Mouse (Mus musculus) skeletal muscle tissue, adult 2 months (tissue): ENCODE data around the gene Tmem52b.
A peak's percentile ranks its signal among the peaks of the same experiment; 100 is the strongest.

Experiments
- DNase-seq: peaks from one replicate; pipeline ENCODE4 v3.0.0-alpha.2; 2012; ENCODE audit warnings: low read depth, low spot score

Tmem52b gene

GRCm38 (mm10) chr6:129530261-129530660, 17.9 kb downstream of the Tmem52b start:
- no peak for DNase-seq

- peak; percentile 65 for DNase-seq
Observed at GRCm38 (mm10) chr6:129532556-129532941, 20.2 kb downstream of the Tmem52b start.

GRCm38 (mm10) chr6:129532942-129533860, 20.8 kb downstream of the Tmem52b start, which contains the start of gene Gabarapl1:
Gabarapl1 (plus strand) TSS chr6:129533160.
- peak; percentile 54 for DNase-seq

- DNase-seq = no peak
Observed at GRCm38 (mm10) chr6:129534057-129534456, 21.7 kb downstream of the Tmem52b start.

- DNase-seq = no peak
Observed at GRCm38 (mm10) chr6:129534627-129535190, 22.4 kb downstream of the Tmem52b start.

- no peak for DNase-seq
Observed at GRCm38 (mm10) chr6:129535723-129536122, 23.4 kb downstream of the Tmem52b start.

GRCm38 (mm10) chr6:129538555-129538954, 26.2 kb downstream of the Tmem52b start:
- DNase-seq = no peak

- no peak for DNase-seq
Observed at GRCm38 (mm10) chr6:129541931-129542330, 29.6 kb downstream of the Tmem52b start.

GRCm38 (mm10) chr6:129542540-129542939, 30.2 kb downstream of the Tmem52b start:
- DNase-seq = no peak

- peak; percentile 45 for DNase-seq
Observed at GRCm38 (mm10) chr6:129543709-129544606, 31.6 kb downstream of the Tmem52b start.

GRCm38 (mm10) chr6:129547277-129547676, 34.9 kb downstream of the Tmem52b start:
- DNase-seq = no peak

- DNase-seq = no peak
Observed at GRCm38 (mm10) chr6:129548009-129548408, 35.7 kb downstream of the Tmem52b start.

- DNase-seq = no peak
Observed at GRCm38 (mm10) chr6:129557298-129558023, 45.1 kb downstream of the Tmem52b start.

- DNase-seq = peak; percentile 25
Observed at GRCm38 (mm10) chr6:129558946-129559640, 46.7 kb downstream of the Tmem52b start.

- no peak for DNase-seq
Observed at GRCm38 (mm10) chr6:129559641-129560027, 47.3 kb downstream of the Tmem52b start.

GRCm38 (mm10) chr6:129565257-129565656, 52.9 kb downstream of the Tmem52b start:
- DNase-seq = no peak
